Mouse (Mus musculus) frontal cortex, postnatal 36 days (tissue): ENCODE results near the gene Rapgef2.

ENCODE experiments used
- DNase-seq, 2 experiments: peaks; one replicate each; pipeline ENCODE4 v3.0.0; 2022; ENCODE audit warnings: low spot score in 2 of 2

Gene Rapgef2

GRCm38 (mm10) chr3:79286376-79287107 is at the start of gene Rapgef2:
TSS of gene Rapgef2 (minus strand) at chr3:79286517.
- DNase-seq, result peak; percentile 52 to 61

- no peak for DNase-seq
These were observed 47.4 kb upstream of the Rapgef2 start for GRCm38 (mm10) chr3:79333643-79334200.

GRCm38 (mm10) chr3:79333051-79333450 is 46.7 kb upstream of the Rapgef2 start:
- DNase-seq, result no peak

GRCm38 (mm10) chr3:79329691-79330315 is 43.5 kb upstream of the Rapgef2 start:
- DNase-seq, result no peak

GRCm38 (mm10) chr3:79324697-79325526 is 38.6 kb upstream of the Rapgef2 start:
- DNase-seq, result no peak

- peak; percentile 62 to 95 for DNase-seq
These were observed 27.8 kb upstream of the Rapgef2 start for GRCm38 (mm10) chr3:79314006-79314698.

GRCm38 (mm10) chr3:79311895-79312294 is 25.6 kb upstream of the Rapgef2 start:
- DNase-seq, result no peak

- peak in 1 of 2 experiments; percentile 44 for DNase-seq
These were observed 23.9 kb upstream of the Rapgef2 start for GRCm38 (mm10) chr3:79310184-79310583.

GRCm38 (mm10) chr3:79308605-79309004 is 22.3 kb upstream of the Rapgef2 start:
- no peak for DNase-seq

- no peak for DNase-seq
These were observed 13.1 kb upstream of the Rapgef2 start for GRCm38 (mm10) chr3:79299401-79299800.

- DNase-seq, result no peak
These were observed 11.0 kb upstream of the Rapgef2 start for GRCm38 (mm10) chr3:79297281-79297680.

- no peak for DNase-seq
These were observed 10.3 kb upstream of the Rapgef2 start for GRCm38 (mm10) chr3:79296586-79296985.

- DNase-seq, result no peak
These were observed 9.7 kb upstream of the Rapgef2 start for GRCm38 (mm10) chr3:79296049-79296448.

GRCm38 (mm10) chr3:79294701-79295100 is 8.4 kb upstream of the Rapgef2 start:
- DNase-seq, result no peak

GRCm38 (mm10) chr3:79293023-79293422 is 6.7 kb upstream of the Rapgef2 start:
- no peak for DNase-seq

GRCm38 (mm10) chr3:79289050-79289449 is 2.7 kb upstream of the Rapgef2 start:
- DNase-seq, result peak in 1 of 2 experiments; percentile 59

- DNase-seq, result peak in 1 of 2 experiments; percentile 20
These were observed 1.6 kb upstream of the Rapgef2 start for GRCm38 (mm10) chr3:79287699-79288458.

GRCm38 (mm10) chr3:79287108-79287576 is 825 bp upstream of the Rapgef2 start:
- DNase-seq, result peak; percentile 96

GRCm38 (mm10) chr3:79286031-79286375 is 314 bp downstream of the Rapgef2 start:
- DNase-seq, result peak in 1 of 2 experiments; percentile 33

GRCm38 (mm10) chr3:79285097-79285675 is 1.1 kb downstream of the Rapgef2 start:
- DNase-seq, result peak in 1 of 2 experiments; percentile 45
